Mouse (Mus musculus): ENCODE results near the gene Ccnf. TPM values are rescaled to one million over a fixed set of nuclear protein-coding genes. Genes with fewer than 3 reads are reported as not detected.

Gene Ccnf
- total and polyA plus RNA-seq, 3 experiments: 26.4 to 60.7 (median 40.1) TPM

GRCm38 (mm10) chr17:24191481-24191880 is 59.8 kb downstream of the Ccnf start:
- DNase-seq (ENCODE audit: extremely low read depth): no peak
- no peak overlapping the region for H3K4me2 ChIP-seq (ENCODE audit: insufficient read depth, low read depth, poor library complexity, severe bottlenecking)
- H3K36me3 ChIP-seq (replicated peaks in 1 of 2; ENCODE audit: control insufficient read depth in 1 of 2, insufficient read depth in 1 of 2, low read length in 1 of 2): peaks cover 0 to 24% of the 10 kb centered on the region in 2 experiments
- H3K9me3 ChIP-seq (replicated peaks; ENCODE audit: low read length): no peaks in the 10 kb centered on the region
- in situ Hi-C loops (cut with MboI; ENCODE audit: low pct_ligation_motif_present, low pct_unique_long_range_greater_than_20kb, low sequenced_read_pairs) (no loop called here), dilution Hi-C loops (cut with MboI; ENCODE audit: extremely low pct_ligation_motif_present, extremely low pct_unique_long_range_greater_than_20kb, low sequenced_read_pairs) (no loop called here)
- no peak overlapping the region for H3K4me3 ChIP-seq (replicated peaks in 1 of 3; ENCODE audit: low read depth in 2 of 3, low read length in 2 of 3, poor library complexity in 1 of 3)
- no peaks in the 10 kb centered on the region for H3K79me2 ChIP-seq (replicated peaks; ENCODE audit: control insufficient read depth, extremely low read depth, insufficient read depth, poor library complexity, severe bottlenecking)
- no peak for TF ChIP-seq ZC3H11A (IDR thresholded peaks at IDR 0.05; ENCODE audit: low read depth, low read length)
- no peak for TF ChIP-seq JUND (conservative IDR thresholded peaks at IDR 0.05; ENCODE audit: low read depth, low read length)
- no peak for TF ChIP-seq HCFC1 (IDR thresholded peaks at IDR 0.05; ENCODE audit: low read depth, low read length)
- no peak for TF ChIP-seq RAD21 (IDR thresholded peaks at IDR 0.05; ENCODE audit: low read depth, low read length)
- no peak for TF ChIP-seq ETS1 (conservative IDR thresholded peaks at IDR 0.05; ENCODE audit: low read depth, low read length)
- no peak for TF ChIP-seq ZNF384 (IDR thresholded peaks at IDR 0.05; ENCODE audit: low read depth, low read length)
- TF ChIP-seq NELFE (IDR thresholded peaks at IDR 0.05; ENCODE audit: low read depth, low read length): no peak
- TF ChIP-seq TBP (conservative IDR thresholded peaks at IDR 0.05; ENCODE audit: low read depth, low read length): no peak
- TF ChIP-seq BHLHE40 (IDR thresholded peaks at IDR 0.05; ENCODE audit: low read depth, low read length): no peak
- no peak for TF ChIP-seq E2F4 (IDR thresholded peaks at IDR 0.05; ENCODE audit: insufficient replicate concordance, low read depth, low read length)
- TF ChIP-seq NRF1 (IDR thresholded peaks at IDR 0.05; ENCODE audit: low read depth, low read length): no peak
- TF ChIP-seq ELF1 (IDR thresholded peaks at IDR 0.05; ENCODE audit: low read depth, low read length): no peak
- no peak for TF ChIP-seq MAFK (IDR thresholded peaks at IDR 0.05; ENCODE audit: insufficient replicate concordance, low read length)
- TF ChIP-seq ZKSCAN1 (IDR thresholded peaks at IDR 0.05; ENCODE audit: borderline replicate concordance, low read depth, low read length): no peak
- no peak for TF ChIP-seq POLR2A (IDR thresholded peaks at IDR 0.05; ENCODE audit: low read depth, low read length)
- TF ChIP-seq POLR2AphosphoS2 (IDR thresholded peaks at IDR 0.05; ENCODE audit: low read depth, low read length): no peak
- no peak for TF ChIP-seq MAZ (IDR thresholded peaks at IDR 0.05; ENCODE audit: low read depth, low read length)
- no peak for TF ChIP-seq JUN (IDR thresholded peaks at IDR 0.05; ENCODE audit: insufficient read depth, low read depth, low read length)
- no peak overlapping the region for H3K9ac ChIP-seq (ENCODE audit: insufficient read depth, low read depth)
- H3K27ac ChIP-seq (ENCODE audit: insufficient read depth, low read depth): no peak overlapping the region
- H3K27me3 ChIP-seq (replicated peaks): no peaks in the 10 kb centered on the region
- peaks cover 10 to 35% of the 10 kb centered on the region in 2 experiments for H3K4me1 ChIP-seq (ENCODE audit: control insufficient read depth in 1 of 2, insufficient read depth in 2 of 2)

DNA sequence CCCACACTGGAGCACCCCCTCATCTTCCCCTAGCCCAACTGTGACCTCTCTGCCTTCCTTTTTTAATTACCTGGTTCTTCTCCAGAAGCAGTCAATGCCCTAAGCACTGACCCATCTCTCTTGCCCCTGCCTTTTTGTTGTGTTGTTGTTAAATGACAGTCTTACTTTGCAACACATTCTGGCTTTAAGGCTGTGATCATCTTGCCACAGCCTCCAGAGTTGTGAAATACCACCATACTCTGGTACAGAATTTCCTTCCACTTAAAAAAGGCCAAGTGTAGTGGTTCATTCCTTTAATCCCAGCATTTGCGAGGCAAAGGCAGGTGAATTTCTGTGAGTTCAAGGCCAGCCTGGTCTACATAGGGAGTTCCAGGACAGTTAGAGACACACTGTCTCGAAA is 60.4 kb downstream of the Ccnf start:
- Histone ChIP-seq H3K79me2 (replicated peaks; ENCODE audit: control insufficient read depth, extremely low read depth, insufficient read depth, poor library complexity, severe bottlenecking) (no peaks in the 10 kb centered on the region), H3K27ac (ENCODE audit: insufficient read depth, low read depth) (no peak overlapping the region), H3K36me3 (replicated peaks in 1 of 2; ENCODE audit: control insufficient read depth in 1 of 2, insufficient read depth in 1 of 2, low read length in 1 of 2) (peaks cover 0 to 26% of the 10 kb centered on the region in 2 experiments), H3K9ac (ENCODE audit: insufficient read depth, low read depth) (no peak overlapping the region), H3K4me3 (replicated peaks in 1 of 3; ENCODE audit: low read depth in 2 of 3, low read length in 2 of 3, poor library complexity in 1 of 3) (no peak overlapping the region), H3K4me1 (ENCODE audit: control insufficient read depth in 1 of 2, insufficient read depth in 2 of 2) (peaks cover 10 to 35% of the 10 kb centered on the region in 2 experiments), H3K9me3 (replicated peaks; ENCODE audit: low read length) (no peaks in the 10 kb centered on the region), H3K4me2 (ENCODE audit: insufficient read depth, low read depth, poor library complexity, severe bottlenecking) (no peak overlapping the region), H3K27me3 (replicated peaks) (no peaks in the 10 kb centered on the region)
- in situ Hi-C loops (cut with MboI; ENCODE audit: low pct_ligation_motif_present, low pct_unique_long_range_greater_than_20kb, low sequenced_read_pairs) (no loop called here), dilution Hi-C loops (cut with MboI; ENCODE audit: extremely low pct_ligation_motif_present, extremely low pct_unique_long_range_greater_than_20kb, low sequenced_read_pairs) (no loop called here)
- no peak for DNase-seq (ENCODE audit: extremely low read depth)
- TF ChIP-seq KAT2A (IDR thresholded peaks at IDR 0.05; ENCODE audit: insufficient replicate concordance, low read length): no peak
- TF ChIP-seq USF1 (IDR thresholded peaks at IDR 0.05; ENCODE audit: low read depth, low read length): no peak
- no peak for TF ChIP-seq POLR2A (IDR thresholded peaks at IDR 0.05; ENCODE audit: low read depth, low read length)
- TF ChIP-seq JUND (conservative IDR thresholded peaks at IDR 0.05; ENCODE audit: low read depth, low read length): no peak
- TF ChIP-seq MAZ (IDR thresholded peaks at IDR 0.05; ENCODE audit: low read depth, low read length): no peak
- no peak for TF ChIP-seq BHLHE40 (IDR thresholded peaks at IDR 0.05; ENCODE audit: low read depth, low read length)
- TF ChIP-seq MYC (IDR thresholded peaks at IDR 0.05; ENCODE audit: low read depth, low read length): no peak
- no peak for TF ChIP-seq E2F4 (IDR thresholded peaks at IDR 0.05; ENCODE audit: insufficient replicate concordance, low read depth, low read length)
- no peak for TF ChIP-seq TCF12 (IDR thresholded peaks at IDR 0.05; ENCODE audit: low read depth, low read length)
- no peak for TF ChIP-seq CTCF (conservative IDR thresholded peaks at IDR 0.05 in 1 of 2, IDR thresholded peaks at IDR 0.05 in 1 of 2; ENCODE audit: low read depth in 2 of 2, low read length in 2 of 2)
- TF ChIP-seq RCOR1 (conservative IDR thresholded peaks at IDR 0.05; ENCODE audit: low read depth, low read length): no peak
- TF ChIP-seq UBTF (IDR thresholded peaks at IDR 0.05; ENCODE audit: low read depth, low read length): no peak
- no peak for TF ChIP-seq JUN (IDR thresholded peaks at IDR 0.05; ENCODE audit: insufficient read depth, low read depth, low read length)
- TF ChIP-seq ELF1 (IDR thresholded peaks at IDR 0.05; ENCODE audit: low read depth, low read length): no peak
- TF ChIP-seq SIN3A (IDR thresholded peaks at IDR 0.05; ENCODE audit: low read length): no peak
- TF ChIP-seq IRF4 (IDR thresholded peaks at IDR 0.05; ENCODE audit: low read depth, low read length): no peak
- TF ChIP-seq ZNF384 (IDR thresholded peaks at IDR 0.05; ENCODE audit: low read depth, low read length): no peak
- TF ChIP-seq NELFE (IDR thresholded peaks at IDR 0.05; ENCODE audit: low read depth, low read length): no peak
